Mouse (Mus musculus): ENCODE results near the gene S100z. TPM values are rescaled to one million over a fixed set of nuclear protein-coding genes. Genes with fewer than 3 reads are reported as not detected.

The S100z gene
- not detected in 2 replicates for polyA plus RNA-seq (2015; fragmentation: Nextera tagmentation; extraction: Ambion mirVana)

DNA sequence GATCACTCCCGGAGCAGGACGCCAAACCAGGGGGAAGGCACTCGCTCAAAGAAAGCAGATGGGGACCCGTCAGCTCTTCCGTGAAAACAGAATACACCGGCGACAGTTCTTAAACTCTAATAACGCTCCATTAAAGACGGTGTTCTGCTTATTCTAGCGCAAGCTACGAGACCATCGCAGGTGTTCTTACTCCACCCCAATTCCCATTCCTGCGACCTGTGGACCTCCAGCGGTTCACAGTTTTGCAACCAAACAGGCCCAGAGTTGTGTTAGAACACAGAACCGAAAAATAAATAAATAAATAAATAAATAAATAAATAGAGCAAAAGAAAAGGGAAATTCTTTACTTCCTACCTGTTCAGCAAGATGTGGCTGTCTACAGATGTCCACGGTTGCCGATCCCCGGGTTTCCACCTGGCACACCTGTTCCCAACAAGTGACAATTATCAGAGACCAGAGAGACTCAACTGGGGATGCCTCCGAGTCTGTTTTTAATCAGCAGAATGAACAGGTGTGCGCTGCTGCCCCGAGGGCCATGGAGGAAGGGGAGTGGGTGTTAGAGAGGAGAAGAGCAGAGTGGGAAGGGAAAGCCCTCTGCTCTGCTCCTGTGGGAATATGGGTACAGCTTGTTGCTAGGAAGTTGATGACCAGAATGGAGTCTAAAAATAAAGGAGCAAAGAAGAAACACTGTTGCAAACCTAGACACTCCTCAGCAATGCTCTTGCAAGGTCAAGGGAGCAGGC lies at the start of gene S100z:
Gene S100z (minus strand): TSS at position 51 of the 743 bp plus-strand sequence.
- H3K36me3 ChIP-seq (replicated peaks) = no peaks in the 10 kb centered on the region
- H3K27me3 ChIP-seq = peaks cover 17% of the 10 kb centered on the region
- no peak within 1 kb of the TSS for H3K4me2 ChIP-seq
- H3K9ac ChIP-seq = no peak within 1 kb of the TSS
- 83% methylated on average over 21 of the region's 21 CpGs for WGBS (ENCODE audit: insufficient replicate concordance)
- H3K4me1 ChIP-seq (replicated peaks) = peaks cover 32% of the 10 kb centered on the region
- H3K27ac ChIP-seq (replicated peaks) = no peak within 1 kb of the TSS
- H3K4me3 ChIP-seq (replicated peaks) = no peak within 1 kb of the TSS
- ATAC-seq (ENCODE audit: insufficient read depth) = no peak
- H3K9me3 ChIP-seq (replicated peaks) = no peaks in the 10 kb centered on the region

DNA sequence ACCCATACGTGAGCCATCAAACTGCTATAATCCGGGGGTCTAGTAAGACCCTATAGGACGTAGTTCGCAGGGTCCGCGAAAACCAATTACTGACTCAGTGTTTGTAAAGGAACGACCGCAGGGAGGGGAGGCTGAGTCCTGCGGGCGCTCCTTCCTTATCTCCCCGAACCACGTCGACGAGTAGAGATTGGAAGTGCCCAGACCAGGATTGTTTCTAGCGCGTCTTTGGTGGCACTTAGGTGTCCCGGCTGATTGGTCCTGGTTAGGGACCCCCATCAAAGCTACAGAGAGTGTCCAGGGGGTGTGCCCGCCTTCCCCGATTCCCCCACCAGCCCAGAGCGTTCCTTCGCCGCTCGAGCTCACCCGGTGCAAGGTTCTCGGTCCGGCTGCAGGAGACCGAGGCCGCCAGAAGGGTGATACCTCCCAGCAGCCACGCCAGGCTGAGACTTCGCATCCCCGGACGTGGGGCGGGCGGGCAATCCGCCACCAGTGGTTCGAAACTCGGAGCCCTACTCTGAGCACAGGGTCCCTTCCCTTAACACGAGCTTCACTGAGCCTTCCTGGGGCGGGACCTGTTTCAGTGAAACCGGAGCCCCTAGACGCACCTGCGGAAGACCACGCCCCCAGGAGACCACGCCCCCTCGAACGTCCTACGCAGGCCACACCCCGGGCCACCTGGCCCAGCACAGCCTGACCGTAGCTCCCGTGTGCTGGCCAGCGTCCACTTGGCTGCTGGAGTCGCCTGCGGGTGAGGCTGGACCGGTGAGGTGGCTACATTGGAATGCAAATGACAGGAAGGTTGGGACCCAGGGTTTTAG lies 46.4 kb upstream of the S100z start, which contains the start of gene F2rl1:
Gene F2rl1 (minus strand): TSS at position 554 of the 818 bp plus-strand sequence.
- Histone ChIP-seq H3K4me2 (peak within 1 kb of the TSS; percentile 68), H3K9me3 (replicated peaks) (no peaks in the 10 kb centered on the region), H3K4me3 (replicated peaks) (peak within 1 kb of the TSS; percentile 50), H3K27me3 (peaks cover 92% of the 10 kb centered on the region), H3K4me1 (replicated peaks) (peaks cover 17% of the 10 kb centered on the region), H3K9ac (0 out of 2 replicates have a peak within 1 kb of the TSS, but pooled peaks have one; percentile 19), H3K36me3 (replicated peaks) (no peaks in the 10 kb centered on the region), H3K27ac (replicated peaks) (no peak within 1 kb of the TSS)
- 1% methylated on average over 54 of the region's 54 CpGs for WGBS (ENCODE audit: insufficient replicate concordance)
- ATAC-seq (ENCODE audit: insufficient read depth) = peak; percentile 72

DNA sequence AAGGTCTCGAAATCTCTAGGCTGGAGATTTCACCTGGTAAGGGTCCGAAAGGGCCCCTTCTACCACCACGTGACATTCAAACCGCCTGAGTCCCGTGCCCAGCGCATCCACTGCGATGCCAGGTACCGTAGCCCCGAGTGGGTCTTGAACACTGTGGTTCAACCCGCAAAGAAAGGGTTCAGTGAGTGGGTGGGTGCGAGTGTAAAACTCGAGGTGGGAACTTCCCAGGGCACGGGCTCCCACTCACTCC lies 45.8 kb upstream of the S100z start:
- H3K9me3 ChIP-seq (replicated peaks) = no peaks in the 10 kb centered on the region
- H3K4me3 ChIP-seq (replicated peaks) = peak overlapping the region; percentile 50
- H3K27ac ChIP-seq (replicated peaks) = no peak overlapping the region
- WGBS (ENCODE audit: insufficient replicate concordance) = 1% methylated on average over 13 of the region's 13 CpGs
- H3K9ac ChIP-seq = 0 out of 2 replicates have a peak overlapping the region, but pooled peaks have one; percentile 19
- H3K36me3 ChIP-seq (replicated peaks) = no peaks in the 10 kb centered on the region
- H3K4me2 ChIP-seq = peak overlapping the region; percentile 68
- H3K4me1 ChIP-seq (replicated peaks) = peaks cover 17% of the 10 kb centered on the region
- peaks cover 86% of the 10 kb centered on the region for H3K27me3 ChIP-seq
- peak; percentile 8; the same call in 1 of the 2 replicates for ATAC-seq (ENCODE audit: insufficient read depth)

DNA sequence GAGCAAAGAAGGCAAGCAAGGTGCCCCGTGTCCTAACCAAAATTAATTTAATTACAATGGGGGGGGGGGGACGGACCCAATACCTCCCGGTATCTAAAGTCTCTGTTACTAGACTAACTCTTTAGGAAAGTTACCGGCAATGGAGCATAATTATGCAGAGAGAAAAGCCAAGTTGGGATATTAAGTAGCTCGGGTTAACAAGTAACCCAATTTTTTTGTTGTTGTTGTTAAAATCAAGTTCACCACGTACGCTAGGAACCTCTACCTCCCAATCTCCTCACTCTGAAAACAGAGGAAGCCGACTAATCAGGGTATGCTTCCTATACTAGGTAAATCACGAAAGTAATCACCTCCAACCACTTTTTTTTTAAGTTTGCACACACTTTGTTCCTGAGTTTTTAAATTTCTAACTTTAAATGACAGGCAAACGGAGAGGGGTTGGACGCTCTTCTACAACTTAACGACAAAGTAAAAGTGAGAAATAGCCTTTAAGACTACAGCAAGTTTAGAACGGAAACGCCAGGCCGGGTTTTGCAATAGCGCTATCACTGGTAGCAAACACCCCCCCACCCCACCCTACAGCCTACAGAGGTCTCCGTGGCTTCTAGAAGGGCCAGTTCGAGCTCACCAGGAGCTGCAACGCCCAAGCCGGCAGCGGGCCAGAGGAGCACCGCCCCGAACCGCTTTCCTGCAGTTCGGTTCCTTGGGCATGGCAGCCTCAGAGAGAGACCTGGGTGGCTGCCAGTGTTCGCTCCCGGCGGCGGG lies 45.3 kb upstream of the S100z start:
- WGBS (ENCODE audit: insufficient replicate concordance) = 4% methylated on average over 29 of the region's 29 CpGs
- ATAC-seq (ENCODE audit: insufficient read depth) = no peak
- no peak overlapping the region for H3K27ac ChIP-seq (replicated peaks)

DNA sequence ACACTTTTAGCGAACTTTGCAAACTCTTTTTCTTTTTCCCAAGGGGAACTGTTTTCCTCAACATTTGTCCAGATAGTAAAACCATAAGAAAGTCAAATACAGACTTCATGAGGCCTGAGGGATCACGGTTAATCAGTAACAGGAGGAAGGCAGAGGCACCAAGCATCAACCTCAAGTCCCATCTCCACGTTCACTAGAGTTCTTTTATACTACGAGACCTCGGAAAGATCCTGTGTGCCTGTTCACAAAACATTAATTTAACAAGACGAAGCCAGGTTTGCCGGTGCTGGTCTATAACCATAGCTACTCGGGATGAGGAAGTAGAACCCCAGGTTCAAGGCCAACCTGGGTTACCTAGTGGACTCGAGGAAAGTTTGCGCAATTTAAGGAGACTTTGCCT lies 43.7 kb upstream of the S100z start:
- Histone ChIP-seq H3K27me3 (peaks cover 65% of the 10 kb centered on the region), H3K27ac (replicated peaks) (no peak overlapping the region), H3K9ac (no peak overlapping the region), H3K9me3 (replicated peaks) (no peaks in the 10 kb centered on the region), H3K4me2 (no peak overlapping the region), H3K4me1 (replicated peaks) (peaks cover 17% of the 10 kb centered on the region), H3K36me3 (replicated peaks) (no peaks in the 10 kb centered on the region), H3K4me3 (replicated peaks) (no peak overlapping the region)
- no peak for ATAC-seq (ENCODE audit: insufficient read depth)
- WGBS (ENCODE audit: insufficient replicate concordance) = 64% methylated on average over 10 of the region's 10 CpGs

More for the DNA sequence above, 45.3 kb upstream of the S100z start:
- Histone ChIP-seq H3K27me3 (peaks cover 81% of the 10 kb centered on the region), H3K4me2 (peak overlapping the region; percentile 68), H3K4me1 (replicated peaks) (peaks cover 17% of the 10 kb centered on the region), H3K4me3 (replicated peaks) (peak overlapping the region; percentile 50), H3K9ac (0 out of 2 replicates have a peak overlapping the region, but pooled peaks have one; percentile 19), H3K36me3 (replicated peaks) (no peaks in the 10 kb centered on the region), H3K9me3 (replicated peaks) (no peaks in the 10 kb centered on the region)

DNA sequence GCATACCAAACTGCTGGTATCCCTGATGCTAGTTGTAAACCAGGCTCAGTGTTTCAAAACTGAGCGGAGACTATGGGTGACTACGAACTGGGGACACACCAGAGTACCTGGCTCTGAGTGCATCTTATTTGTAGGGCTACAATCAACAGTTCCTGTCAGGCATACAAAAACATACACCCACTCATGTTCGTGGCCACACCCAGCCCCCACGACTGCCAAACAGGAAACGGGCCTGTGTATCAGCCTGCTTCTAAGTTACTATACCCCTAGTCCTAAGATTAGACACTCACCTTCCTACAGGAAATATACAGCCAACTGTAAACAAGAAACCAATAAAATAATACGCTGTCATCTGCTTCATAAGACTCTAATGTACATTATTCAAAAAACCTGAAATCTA lies 42.5 kb upstream of the S100z start:
- Histone ChIP-seq H3K36me3 (replicated peaks) (no peaks in the 10 kb centered on the region), H3K27me3 (peaks cover 53% of the 10 kb centered on the region), H3K9me3 (replicated peaks) (no peaks in the 10 kb centered on the region), H3K9ac (no peak overlapping the region), H3K4me2 (no peak overlapping the region), H3K4me1 (replicated peaks) (peaks cover 17% of the 10 kb centered on the region), H3K4me3 (replicated peaks) (no peak overlapping the region), H3K27ac (replicated peaks) (no peak overlapping the region)
- 47% methylated on average over 6 of the region's 6 CpGs for WGBS (ENCODE audit: insufficient replicate concordance)
- no peak for ATAC-seq (ENCODE audit: insufficient read depth)

DNA sequence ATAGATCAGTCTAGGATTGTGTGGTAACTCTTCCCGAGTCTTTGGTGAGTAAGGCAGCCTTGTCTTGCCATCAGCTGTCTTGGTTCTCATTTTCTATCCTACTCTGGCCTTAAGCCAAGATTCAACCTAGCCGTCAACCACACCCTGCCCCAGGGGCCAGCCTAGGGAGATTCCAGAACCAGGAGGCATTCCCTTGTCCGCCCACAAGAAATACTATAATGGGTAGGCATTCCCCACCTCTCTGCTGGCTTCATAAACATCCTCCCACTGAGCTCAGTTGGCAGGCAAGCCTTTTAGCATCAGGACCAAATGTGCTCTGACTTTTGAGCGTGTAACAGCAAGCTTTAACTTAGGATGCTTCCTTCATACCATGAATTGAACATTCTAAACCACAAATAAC lies 36.2 kb upstream of the S100z start:
- Histone ChIP-seq H3K9me3 (replicated peaks) (no peaks in the 10 kb centered on the region), H3K4me2 (no peak overlapping the region), H3K27me3 (no peaks in the 10 kb centered on the region), H3K27ac (replicated peaks) (no peak overlapping the region), H3K36me3 (replicated peaks) (no peaks in the 10 kb centered on the region), H3K4me1 (replicated peaks) (no peaks in the 10 kb centered on the region), H3K9ac (no peak overlapping the region), H3K4me3 (replicated peaks) (no peak overlapping the region)
- 53% methylated on average over 4 of the region's 4 CpGs for WGBS (ENCODE audit: insufficient replicate concordance)
- no peak for ATAC-seq (ENCODE audit: insufficient read depth)

DNA sequence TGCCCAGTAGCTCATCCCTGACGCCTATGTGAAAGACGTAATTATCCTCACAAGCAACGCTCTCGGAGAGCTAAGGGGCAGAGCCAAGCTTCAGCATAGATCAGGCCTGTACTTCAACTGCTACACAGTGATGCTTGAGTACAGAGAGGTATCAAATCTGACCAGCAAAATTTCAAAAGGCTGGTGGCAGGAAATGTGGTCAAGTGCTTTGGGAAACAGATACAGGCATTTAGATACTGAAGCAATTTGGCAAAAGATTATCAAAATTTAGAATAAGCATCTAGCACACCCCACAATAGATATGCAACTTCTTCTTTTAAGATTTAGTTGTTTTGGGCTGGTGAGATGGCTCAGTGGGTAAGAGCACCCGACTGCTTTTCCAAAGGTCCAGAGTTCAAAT lies 31.5 kb upstream of the S100z start:
- Histone ChIP-seq H3K36me3 (replicated peaks) (no peaks in the 10 kb centered on the region), H3K27me3 (no peaks in the 10 kb centered on the region), H3K4me3 (replicated peaks) (no peak overlapping the region), H3K27ac (replicated peaks) (no peak overlapping the region), H3K4me2 (no peak overlapping the region), H3K9me3 (replicated peaks) (no peaks in the 10 kb centered on the region), H3K9ac (no peak overlapping the region), H3K4me1 (replicated peaks) (no peaks in the 10 kb centered on the region)
- ATAC-seq (ENCODE audit: insufficient read depth) = no peak
- 61% methylated on average over 5 of the region's 5 CpGs for WGBS (ENCODE audit: insufficient replicate concordance)

DNA sequence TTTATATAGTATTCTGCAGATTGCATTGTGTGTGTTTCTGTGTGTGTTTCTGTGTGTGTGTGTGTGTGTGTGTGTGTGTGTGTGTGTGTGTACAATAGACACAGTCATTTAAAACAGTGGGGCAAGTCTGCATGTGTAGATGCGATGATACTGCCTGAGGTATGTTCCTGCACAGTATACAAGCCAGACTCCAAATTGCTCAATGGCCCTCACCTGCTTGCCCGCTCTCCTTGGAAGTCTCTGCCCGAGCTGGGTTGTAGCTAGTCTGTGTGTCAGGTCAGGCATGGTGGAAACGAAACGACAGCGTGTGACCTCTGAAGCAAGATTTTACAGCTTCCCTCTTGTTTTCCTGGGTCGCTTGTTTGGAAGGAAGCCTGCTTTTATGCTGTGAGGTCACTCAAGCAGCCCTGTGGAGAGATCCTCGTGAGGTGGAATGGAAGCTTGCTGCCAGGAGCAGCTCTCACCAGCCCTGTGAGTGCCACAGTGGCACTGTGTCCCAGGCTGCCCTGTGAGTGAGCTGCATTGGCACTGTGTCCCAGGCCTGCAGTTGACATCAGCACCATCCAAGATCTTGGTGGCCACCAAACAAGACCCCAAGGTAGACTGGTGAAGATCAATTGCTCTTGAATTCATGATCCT lies 24.9 kb upstream of the S100z start:
- Histone ChIP-seq H3K27me3 (no peaks in the 10 kb centered on the region), H3K4me2 (no peak overlapping the region)
- 58% methylated on average over 8 of the region's 8 CpGs for WGBS (ENCODE audit: insufficient replicate concordance)

DNA sequence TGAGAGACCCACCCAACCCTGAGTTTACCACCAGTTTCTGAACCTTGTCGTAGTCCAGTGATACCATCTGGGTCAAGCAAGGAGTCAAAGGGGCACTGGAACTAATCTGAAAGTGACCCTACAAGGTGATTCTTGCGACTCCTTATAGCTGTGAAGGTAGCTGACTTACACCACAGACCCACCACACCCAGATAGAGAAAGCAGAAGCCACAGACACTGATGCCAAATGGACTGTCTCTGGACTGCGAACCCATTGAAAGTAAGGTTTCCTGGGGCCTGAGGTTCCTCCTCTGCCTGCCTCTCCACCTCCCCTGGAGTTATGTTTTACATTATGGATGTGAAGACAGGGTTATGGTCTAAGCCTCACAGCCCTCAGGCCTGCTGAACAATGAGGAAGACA lies 18.1 kb upstream of the S100z start:
- no peak for ATAC-seq (ENCODE audit: insufficient read depth)
- 68% methylated on average over 3 of the region's 3 CpGs for WGBS (ENCODE audit: insufficient replicate concordance)
- H3K9me3 ChIP-seq (replicated peaks) = no peaks in the 10 kb centered on the region

More for the DNA sequence above, 24.9 kb upstream of the S100z start:
- ATAC-seq (ENCODE audit: insufficient read depth) = no peak
- Histone ChIP-seq H3K9me3 (replicated peaks) (no peaks in the 10 kb centered on the region), H3K27ac (replicated peaks) (no peak overlapping the region), H3K4me1 (replicated peaks) (no peaks in the 10 kb centered on the region), H3K4me3 (replicated peaks) (no peak overlapping the region), H3K36me3 (replicated peaks) (no peaks in the 10 kb centered on the region), H3K9ac (no peak overlapping the region)

More for the DNA sequence above, 18.1 kb upstream of the S100z start:
- no peak overlapping the region for H3K4me2 ChIP-seq
- no peaks in the 10 kb centered on the region for H3K4me1 ChIP-seq (replicated peaks)
- no peak overlapping the region for H3K4me3 ChIP-seq (replicated peaks)
- no peaks in the 10 kb centered on the region for H3K36me3 ChIP-seq (replicated peaks)
- H3K27ac ChIP-seq (replicated peaks) = no peak overlapping the region
- no peak overlapping the region for H3K9ac ChIP-seq
- H3K27me3 ChIP-seq = no peaks in the 10 kb centered on the region
